22 mouse cellular contexts compared by ENCODE assay signal in genomic region chr5:92254476-92254875, GRCm38 (mm10). TPM values are rescaled to one million over a fixed set of nuclear protein-coding genes. Genes with fewer than 3 reads are reported as not detected.
"Had no signal": no experiment of that assay in that cellular context is flagged by ENCODE, and none has a peak within 500 bp of the region (broad histone marks: within the 10 kb centered on the region; RNA-seq: fewer than 3 reads in every experiment).

No protein-coding gene starts in this region.

- H3K27ac ChIP-seq: kidney, postnatal 0 days; limb, embryonic 12.5 days; liver, embryonic 13.5 days; lung, embryonic 15.5 days; macrophage; midbrain, embryonic 15.5 days; neural tube, embryonic 12.5 days; stomach, embryonic 15.5 days had no signal

- H3K27me3 ChIP-seq: limb, embryonic 12.5 days; lung, embryonic 15.5 days; midbrain, embryonic 15.5 days; neural tube, embryonic 12.5 days; stomach, embryonic 15.5 days had no signal

- ATAC-seq: liver, postnatal 0 days; midbrain, embryonic 15.5 days had no signal

- DNase-seq: kidney, adult 9 months; kidney, postnatal 36 days; layer of hippocampus, adult 9-11 months; layer of hippocampus, postnatal 36 days; liver; liver, embryonic 13.5 days; liver, postnatal 0 days; lung, postnatal 14 days; thymus, postnatal 4 days had no signal

- H3K9me3 ChIP-seq: limb, embryonic 12.5 days; liver, embryonic 13.5 days; lung, embryonic 15.5 days; midbrain, embryonic 15.5 days; neural tube, embryonic 12.5 days; stomach, embryonic 15.5 days had no signal

- H3K4me1 ChIP-seq: liver, embryonic 13.5 days; midbrain, embryonic 15.5 days; stomach, embryonic 15.5 days had no signal

- H3K36me3 ChIP-seq: limb, embryonic 12.5 days; liver, embryonic 13.5 days; lung, embryonic 15.5 days; midbrain, embryonic 15.5 days; neural tube, embryonic 12.5 days; stomach, embryonic 15.5 days had no signal

- H3K4me3 ChIP-seq: limb, embryonic 12.5 days; liver, embryonic 13.5 days; lung, embryonic 15.5 days; midbrain, embryonic 15.5 days; neural tube, embryonic 12.5 days; stomach, embryonic 15.5 days had no signal

- H3K9ac ChIP-seq: limb, embryonic 12.5 days; liver, embryonic 13.5 days; liver, postnatal 0 days; lung, embryonic 15.5 days; midbrain, embryonic 15.5 days; neural tube, embryonic 12.5 days; stomach, embryonic 15.5 days had no signal

- H3K4me2 ChIP-seq: limb, embryonic 12.5 days; liver, embryonic 13.5 days; lung, embryonic 15.5 days; midbrain, embryonic 11.5 days; midbrain, embryonic 15.5 days; neural tube, embryonic 12.5 days; stomach, embryonic 15.5 days had no signal

RNA-seq across cellular contexts. Expression of gene Ppef2, which starts 1.6 kb away (rescaled TPM):
- total RNA-seq: monocyte, adult 5-6 weeks had no signal
- polyA plus RNA-seq: limb, embryonic 12.5 days; liver, embryonic 13.5 days; liver, postnatal 0 days; macrophage; midbrain, embryonic 11.5 days had no signal

RNA-seq across cellular contexts. Expression of gene U90926, which starts 39.3 kb away (rescaled TPM):
- total RNA-seq: layer of hippocampus, adult 18-20 months; layer of hippocampus, postnatal 36 days; left cerebral cortex, adult 8-10 months; left cerebral cortex, postnatal 25 days; monocyte, adult 5-6 weeks; neutrophil, adult 5-6 weeks had no signal
- polyA plus RNA-seq: kidney, postnatal 0 days; limb, embryonic 12.5 days; liver, embryonic 13.5 days; liver, postnatal 0 days; lung, embryonic 15.5 days; macrophage; midbrain, embryonic 11.5 days; midbrain, embryonic 15.5 days; neural tube, embryonic 12.5 days; stomach, embryonic 15.5 days had no signal
